Mouse (Mus musculus) left cerebral cortex, adult 11 months (tissue): ENCODE results near the gene Slc12a9.

ENCODE experiments used
- DNase-seq: peaks from one replicate; pipeline ENCODE4 v3.0.0; 2022; ENCODE audit warnings: low spot score

Gene Slc12a9

GRCm38 (mm10) chr5:137346388-137346787, 13.0 kb upstream of the Slc12a9 start:
- no peak for DNase-seq

- no peak for DNase-seq
These were observed 12.4 kb upstream of the Slc12a9 start for GRCm38 (mm10) chr5:137345821-137346220.

- no peak for DNase-seq
These were observed 10.5 kb upstream of the Slc12a9 start for GRCm38 (mm10) chr5:137343869-137344268.

GRCm38 (mm10) chr5:137343412-137343811, 10.0 kb upstream of the Slc12a9 start:
- DNase-seq, result no peak

GRCm38 (mm10) chr5:137342407-137343012, 9.1 kb upstream of the Slc12a9 start:
- DNase-seq, result no peak

GRCm38 (mm10) chr5:137340222-137340621, 6.8 kb upstream of the Slc12a9 start:
- no peak for DNase-seq

GRCm38 (mm10) chr5:137339290-137339979, 6.0 kb upstream of the Slc12a9 start:
- DNase-seq, result no peak

- no peak for DNase-seq
These were observed 5.4 kb upstream of the Slc12a9 start for GRCm38 (mm10) chr5:137338663-137339289.

GRCm38 (mm10) chr5:137338256-137338655, 4.9 kb upstream of the Slc12a9 start:
- DNase-seq, result peak; percentile 86

GRCm38 (mm10) chr5:137337190-137337589, 3.8 kb upstream of the Slc12a9 start:
- no peak for DNase-seq

- no peak for DNase-seq
These were observed 1.7 kb upstream of the Slc12a9 start for GRCm38 (mm10) chr5:137335066-137335465.

GRCm38 (mm10) chr5:137334317-137334716, 920 bp upstream of the Slc12a9 start:
- DNase-seq, result no peak

GRCm38 (mm10) chr5:137332857-137333511, 413 bp downstream of the Slc12a9 start:
- no peak for DNase-seq

- no peak for DNase-seq
These were observed 2.5 kb downstream of the Slc12a9 start for GRCm38 (mm10) chr5:137330910-137331309.

- no peak for DNase-seq
These were observed 12.4 kb downstream of the Slc12a9 start for GRCm38 (mm10) chr5:137320996-137321395.

GRCm38 (mm10) chr5:137318570-137318969, 14.8 kb downstream of the Slc12a9 start:
- DNase-seq, result no peak

GRCm38 (mm10) chr5:137317361-137317760, 16.0 kb downstream of the Slc12a9 start:
- no peak for DNase-seq

GRCm38 (mm10) chr5:137315084-137315903, 18.1 kb downstream of the Slc12a9 start:
- DNase-seq, result no peak

- no peak for DNase-seq
These were observed 19.0 kb downstream of the Slc12a9 start, which contains the start of gene Trip6 for GRCm38 (mm10) chr5:137314193-137315083. Gene Trip6 (minus strand): TSS chr5:137314404.

GRCm38 (mm10) chr5:137313466-137314192, 19.8 kb downstream of the Slc12a9 start:
- DNase-seq, result no peak
